Mouse (Mus musculus) ES-Bruce4 (cell line): ENCODE measurements around the gene Mrpl10. TPM values are rescaled to one million over a fixed set of nuclear protein-coding genes. Genes with fewer than 3 reads are reported as not detected.

Source experiments
- H3K27ac ChIP-seq: 2 replicates; pipeline ENCODE4 v1.5.1; 2012; ENCODE audit warnings: low read length, inconsistent platforms; ENCODE audit not compliant: insufficient read depth
- H3K27me3 ChIP-seq: 2 replicates; pipeline ENCODE4 v1.6.1; 2012; ENCODE audit warnings: mild to moderate bottlenecking, low read length, inconsistent platforms; ENCODE audit not compliant: control insufficient read depth, poor library complexity, insufficient read depth, severe bottlenecking
- H3K36me3 ChIP-seq: 2 replicates; pipeline ENCODE4 v1.6.1; 2012; ENCODE audit warnings: inconsistent platforms, mild to moderate bottlenecking, low read length, moderate library complexity; ENCODE audit not compliant: control insufficient read depth, poor library complexity, insufficient read depth, severe bottlenecking
- H3K4me1 ChIP-seq: one replicate; pipeline ENCODE4 v1.8.1; 2011; ENCODE audit warnings: low read length; ENCODE audit not compliant: control insufficient read depth, insufficient read depth
- H3K4me3 ChIP-seq: 2 replicates; pipeline ENCODE4 v1.5.1; 2011; ENCODE audit warnings: low read depth, mild to moderate bottlenecking, low read length
- H3K9ac ChIP-seq: 2 replicates; pipeline ENCODE4 v1.6.1; 2012; ENCODE audit warnings: low read depth, mild to moderate bottlenecking, inconsistent platforms; ENCODE audit not compliant: poor library complexity, severe bottlenecking
- H3K9me3 ChIP-seq: replicated peaks from 2 replicates; pipeline ENCODE4 v1.6.1; 2012; ENCODE audit warnings: mild to moderate bottlenecking, low read length, inconsistent platforms; ENCODE audit not compliant: control insufficient read depth, poor library complexity, insufficient read depth, severe bottlenecking
- CTCF ChIP-seq: IDR thresholded peaks from one replicate; pipeline ENCODE4 v1.8.1; 2011; ENCODE audit warnings: low read depth, low read length
- EP300 ChIP-seq: IDR thresholded peaks from 2 replicates; pipeline ENCODE4 v1.6.1; 2011; ENCODE audit warnings: low read depth, low read length; ENCODE audit not compliant: insufficient read depth
- POLR2A ChIP-seq: IDR thresholded peaks from one replicate; pipeline ENCODE4 v1.8.1; 2011; ENCODE audit warnings: low read length; ENCODE audit not compliant: insufficient read depth
- polyA plus RNA-seq: library from polyadenylated mRNA; stranded (reverse); fragments of >200 nt; gene quantifications from 2 replicates; pipeline ENCODE4 v1.2.4, GENCODE M21; 2011; ENCODE audit warnings: low read depth; ENCODE audit not compliant: missing spikeins, insufficient read depth, insufficient read length

The Mrpl10 gene
- polyA plus RNA-seq: 62.6 and 67.1 TPM in 2 replicates

DNA sequence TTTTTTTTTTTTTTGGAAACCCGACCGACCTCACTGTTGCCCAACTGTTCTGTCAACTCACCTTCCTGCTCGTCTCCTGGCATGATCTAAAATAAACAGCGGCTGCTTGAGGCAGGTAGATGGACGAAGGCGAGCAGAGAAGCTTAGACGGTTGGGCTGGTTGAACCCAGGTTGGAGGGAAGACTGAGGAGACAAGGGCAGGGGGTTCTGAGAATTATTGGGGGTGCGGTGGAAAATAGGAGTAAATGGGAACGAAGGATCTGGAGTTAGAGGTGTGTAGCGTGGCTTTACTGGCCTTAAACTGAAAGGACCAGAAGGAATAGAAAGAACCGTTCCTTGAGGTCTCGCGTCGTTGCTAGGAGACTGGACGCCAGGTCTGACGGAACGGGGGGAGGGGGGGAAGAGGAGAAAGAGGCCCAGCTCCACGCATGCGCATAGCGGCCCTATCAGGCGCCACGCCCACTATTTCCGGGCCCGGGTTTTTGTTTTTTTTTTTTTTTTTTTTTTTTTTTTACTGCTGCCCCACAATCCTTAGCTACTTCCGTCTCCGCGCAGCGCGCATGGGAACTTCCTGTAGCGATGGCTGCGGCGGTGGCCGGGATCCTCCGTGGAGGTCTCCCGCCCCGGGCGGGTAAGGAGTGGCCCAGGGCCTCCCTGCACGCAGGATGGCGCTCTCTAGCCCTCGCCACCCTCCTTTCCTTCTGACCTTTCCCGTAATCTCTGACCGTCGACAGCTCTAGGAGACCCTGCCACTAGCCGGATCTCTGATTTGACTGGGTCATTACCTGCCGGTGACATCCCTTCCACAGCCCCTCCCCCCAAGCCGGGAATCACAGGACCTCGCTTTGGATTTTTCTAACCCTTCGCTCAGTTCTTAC is at the start of gene Mrpl10, which contains the start of gene Lrrc46:
Gene Mrpl10 (plus strand): TSS at position 539 of the 878 bp plus-strand sequence.
Gene Lrrc46 (minus strand): TSS at position 386 of the 878 bp plus-strand sequence.
- H3K27ac ChIP-seq: no peak within 1 kb of the TSS
- no peaks in the 10 kb centered on the region for H3K4me1 ChIP-seq
- no peaks in the 10 kb centered on the region for H3K9me3 ChIP-seq

DNA sequence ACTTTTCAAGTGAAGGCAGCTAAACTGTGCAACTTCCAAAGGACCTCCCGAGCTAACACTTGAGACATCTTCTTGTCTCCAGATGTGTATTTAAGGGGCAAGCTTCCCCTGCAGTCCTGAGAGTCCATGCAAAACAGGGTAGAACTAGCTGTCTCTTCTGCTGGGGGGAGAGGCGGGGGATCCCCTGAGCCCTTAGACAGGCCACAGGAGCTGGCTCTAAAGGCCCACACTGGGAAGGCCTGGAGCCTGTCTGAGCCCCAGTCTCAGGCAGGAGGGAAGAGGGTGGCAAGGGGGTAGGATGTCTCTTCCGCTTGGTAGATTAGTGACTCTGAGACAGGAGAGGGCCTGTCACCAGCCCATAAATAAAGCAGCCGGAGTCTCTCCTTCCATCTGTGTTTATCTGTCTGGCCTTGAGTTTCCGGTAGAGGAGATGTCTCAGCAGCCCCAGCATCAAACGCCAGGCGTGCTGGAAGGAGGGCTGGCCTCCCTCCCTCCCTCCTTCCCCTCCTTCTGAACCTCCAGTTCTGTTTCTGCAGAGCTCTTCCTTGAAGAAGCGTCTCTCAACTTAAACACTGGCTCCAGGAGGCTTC is 48.5 kb upstream of the Mrpl10 start:
- H3K4me3 ChIP-seq: no peak overlapping the region
- no peak overlapping the region for H3K9ac ChIP-seq
- no peaks in the 10 kb centered on the region for H3K36me3 ChIP-seq
- no peaks in the 10 kb centered on the region for H3K27me3 ChIP-seq
- H3K27ac ChIP-seq: no peak overlapping the region
- TF ChIP-seq POLR2A: no peak
- no peak for TF ChIP-seq CTCF
- no peak for TF ChIP-seq EP300
- H3K9me3 ChIP-seq: no peaks in the 10 kb centered on the region
- H3K4me1 ChIP-seq: no peaks in the 10 kb centered on the region

More for the DNA sequence above, at the start of gene Mrpl10, which contains the start of gene Lrrc46:
- TF ChIP-seq CTCF: no peak
- TF ChIP-seq POLR2A: no peak
- Histone ChIP-seq H3K4me3 (peak within 1 kb of the TSS; percentile 92), H3K27me3 (no peaks in the 10 kb centered on the region), H3K36me3 (no peaks in the 10 kb centered on the region), H3K9ac (peak within 1 kb of the TSS; percentile 86)

GRCm38 (mm10) chr11:96995031-96995430 is 46.3 kb upstream of the Mrpl10 start:
- no peaks in the 10 kb centered on the region for H3K9me3 ChIP-seq
- H3K9ac ChIP-seq: no peak overlapping the region
- no peaks in the 10 kb centered on the region for H3K36me3 ChIP-seq
- no peak overlapping the region for H3K4me3 ChIP-seq
- no peak overlapping the region for H3K27ac ChIP-seq
- TF ChIP-seq EP300: no peak
- no peak for TF ChIP-seq CTCF
- no peak for TF ChIP-seq POLR2A
- H3K4me1 ChIP-seq: no peaks in the 10 kb centered on the region
- H3K27me3 ChIP-seq: no peaks in the 10 kb centered on the region

DNA sequence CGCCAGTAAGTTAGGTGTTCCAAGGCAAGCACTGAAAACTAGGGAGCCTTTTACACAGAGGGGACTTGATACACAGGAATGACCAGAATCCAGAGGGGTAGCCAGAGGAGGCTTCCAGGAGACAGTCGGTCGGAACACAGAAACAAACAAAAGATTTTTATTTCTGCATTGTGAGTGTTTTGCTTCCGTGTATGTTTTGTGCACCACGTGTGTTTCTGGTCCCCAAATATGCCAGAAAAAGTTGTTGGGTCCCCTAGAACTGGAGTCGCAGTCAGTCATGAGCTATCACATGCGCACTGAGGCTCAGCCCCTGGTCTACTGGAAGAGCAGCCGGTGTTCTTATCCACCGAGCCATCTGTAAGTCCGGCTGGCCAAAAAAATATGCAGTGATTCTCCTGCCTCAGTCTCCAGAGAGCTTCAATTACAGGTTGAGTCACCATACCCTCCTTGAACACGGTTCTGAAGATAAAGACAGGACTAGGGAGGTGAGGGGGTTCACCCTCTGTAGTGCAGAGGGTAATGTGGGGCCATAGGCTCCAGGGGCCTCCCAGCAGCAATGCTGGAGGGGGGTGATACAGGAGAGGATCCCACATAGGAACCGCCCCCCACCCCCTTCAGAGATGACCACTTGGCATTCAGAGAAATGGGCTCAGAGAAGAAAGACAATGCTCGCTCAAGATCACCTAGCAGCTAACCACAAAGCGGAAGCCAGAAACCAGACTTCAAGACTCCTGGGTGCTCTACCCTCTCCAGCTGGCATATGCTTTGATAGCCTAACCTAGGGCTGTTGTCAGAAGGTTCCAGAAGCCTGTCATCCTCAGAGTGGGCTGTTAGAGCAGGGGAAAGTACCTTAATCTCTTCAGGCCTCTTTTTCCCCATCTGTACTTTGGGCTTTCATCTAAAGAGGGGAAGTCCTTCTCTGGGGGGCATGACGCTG is 45.3 kb upstream of the Mrpl10 start:
- TF ChIP-seq POLR2A (no peak), EP300 (no peak), CTCF (no peak)
- H3K9me3 ChIP-seq: no peaks in the 10 kb centered on the region
- H3K4me3 ChIP-seq: no peak overlapping the region
- H3K9ac ChIP-seq: no peak overlapping the region; the same call in 1 of the 2 replicates
- no peaks in the 10 kb centered on the region for H3K4me1 ChIP-seq
- H3K36me3 ChIP-seq: no peaks in the 10 kb centered on the region
- no peak overlapping the region for H3K27ac ChIP-seq
- no peaks in the 10 kb centered on the region for H3K27me3 ChIP-seq

DNA sequence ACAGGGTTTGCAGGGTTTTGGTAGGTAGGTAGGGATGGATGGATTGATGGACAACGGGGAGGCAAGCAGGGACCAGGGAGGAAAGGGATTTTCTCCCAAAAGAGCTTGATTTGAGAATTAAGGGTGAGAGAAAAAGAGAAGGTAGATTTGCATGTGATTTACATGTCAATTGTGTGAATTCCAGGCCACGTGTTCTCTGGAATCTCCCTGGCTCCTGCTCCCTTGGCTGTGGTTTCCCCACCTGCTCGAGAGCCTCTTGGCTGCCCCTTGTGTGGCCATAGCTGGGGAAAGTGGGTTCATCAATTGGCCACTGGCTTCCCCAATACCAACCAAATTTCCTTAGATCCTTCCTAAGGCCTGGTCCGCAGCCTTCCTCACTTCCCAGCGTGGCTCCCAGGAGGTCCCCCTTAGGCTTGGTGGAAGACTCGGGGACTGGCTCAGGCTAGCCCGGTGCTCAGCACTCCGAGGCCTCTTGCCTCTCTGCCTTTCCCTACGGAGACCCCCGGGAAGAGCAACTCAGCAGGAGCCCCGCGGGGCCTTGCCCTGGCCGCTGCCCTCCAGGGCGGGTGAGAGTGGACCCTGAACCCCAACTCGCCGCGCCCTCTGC is 44.5 kb upstream of the Mrpl10 start:
- H3K27me3 ChIP-seq: no peaks in the 10 kb centered on the region
- 0 out of 2 replicates have a peak overlapping the region, but pooled peaks have one; percentile 3 for H3K27ac ChIP-seq
- H3K9ac ChIP-seq: peak overlapping the region; percentile 86
- no peak for TF ChIP-seq CTCF
- 0 out of 2 replicates have a peak, but pooled peaks have one; percentile 27 for TF ChIP-seq EP300
- peak; percentile 25 for TF ChIP-seq POLR2A
- H3K4me3 ChIP-seq: peak overlapping the region; percentile 52
- H3K36me3 ChIP-seq: no peaks in the 10 kb centered on the region
- no peaks in the 10 kb centered on the region for H3K9me3 ChIP-seq
- no peaks in the 10 kb centered on the region for H3K4me1 ChIP-seq
